Mouse (Mus musculus): ENCODE results near the gene Decr2.

- TF ChIP-seq POLR2A (IDR thresholded peaks at IDR 0.05; ENCODE audit: low read depth, low read length) (no peak), CTCF (IDR thresholded peaks at IDR 0.05; ENCODE audit: borderline replicate concordance, insufficient read depth, low read length) (no peak)
These were observed 42.0 kb downstream of the Decr2 start for GRCm38 (mm10) chr17:26048118-26048517.

Measured in embryonic fibroblast, embryonic 13.5 days (primary cell).